Mouse (Mus musculus) myocyte (in vitro differentiated cells): ENCODE results near the gene Xpo5.

Source experiments
- CEBPB ChIP-seq: IDR thresholded peaks from 2 replicates; pipeline ENCODE4 v1.6.1; 2011; ENCODE audit warnings: mild to moderate bottlenecking, moderate library complexity; ENCODE audit not compliant: poor library complexity, insufficient read depth, severe bottlenecking
- E2F4 ChIP-seq: IDR thresholded peaks from one replicate; pipeline ENCODE4 v1.6.1; 2011; ENCODE audit warnings: mild to moderate bottlenecking, control low read depth, moderate library complexity; ENCODE audit not compliant: insufficient read depth
- MAX ChIP-seq: IDR thresholded peaks from one replicate; pipeline ENCODE4 v1.6.1; 2011; ENCODE audit warnings: low read depth, mild to moderate bottlenecking, control low read depth
- MYOD1 ChIP-seq, 3 experiments: IDR thresholded peaks; one replicate each; pipeline ENCODE4 v1.6.1; 2011; ENCODE audit warnings: control low read depth in 2 of 3, low read depth in 2 of 3, mild to moderate bottlenecking in 2 of 3, moderate library complexity in 1 of 3; ENCODE audit not compliant: insufficient read length in 2 of 3, control insufficient read depth in 1 of 3
- MYOG ChIP-seq, 3 experiments: IDR thresholded peaks; one replicate each; pipeline ENCODE4 v1.6.1; 2011; ENCODE audit warnings: control low read depth in 2 of 3, low read depth in 2 of 3, mild to moderate bottlenecking in 2 of 3; ENCODE audit not compliant: insufficient read length in 2 of 3, control insufficient read depth in 1 of 3, insufficient read depth in 1 of 3
- POLR2AphosphoS2 ChIP-seq: IDR thresholded peaks from one replicate; pipeline ENCODE4 v1.6.1; 2011; ENCODE audit warnings: low read depth, control low read depth; ENCODE audit not compliant: insufficient read length
- TCF12 ChIP-seq: IDR thresholded peaks from one replicate; pipeline ENCODE4 v1.6.1; 2011; ENCODE audit warnings: mild to moderate bottlenecking, control low read depth; ENCODE audit not compliant: poor library complexity, insufficient read depth, severe bottlenecking

DNA sequence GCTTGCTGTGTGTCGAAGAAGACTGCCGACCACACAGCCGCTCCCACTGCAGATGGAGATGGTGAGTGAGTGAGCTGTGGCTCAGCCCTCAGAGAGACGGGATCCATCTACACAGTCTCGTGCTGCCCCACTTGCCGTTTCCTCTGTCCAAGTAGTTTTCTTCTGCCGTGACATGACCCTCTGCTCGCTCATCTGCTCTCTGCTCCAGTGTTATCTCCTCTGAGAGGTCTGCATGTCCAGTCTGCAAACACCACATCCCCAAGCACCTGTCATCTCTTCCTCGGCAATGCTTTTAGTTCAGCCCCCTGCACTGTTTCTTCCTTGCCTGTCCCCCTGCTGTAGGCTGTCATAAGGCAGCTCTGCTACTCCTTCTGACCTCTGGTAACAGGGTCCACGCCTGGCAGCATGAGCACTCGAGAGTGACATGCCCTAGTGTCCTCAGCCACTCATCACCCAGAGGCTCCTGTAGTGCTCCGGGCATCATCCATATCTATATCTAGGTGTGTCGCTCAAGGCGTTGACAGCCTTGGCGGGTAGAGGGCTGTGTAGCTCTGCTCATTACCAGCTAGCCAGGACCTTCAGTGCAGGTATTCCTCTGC is 37.0 kb downstream of the Xpo5 start:
- TF ChIP-seq MAX: no peak
- TF ChIP-seq MYOD1 (IDR thresholded peaks at IDR 0.05; ENCODE audit: control insufficient read depth in 1 of 3, insufficient read length in 2 of 3, low read depth in 2 of 3): no peak
- TF ChIP-seq TCF12: no peak
- no peak for TF ChIP-seq E2F4
- no peak for TF ChIP-seq CEBPB
- TF ChIP-seq POLR2AphosphoS2: no peak
- no peak for TF ChIP-seq MYOG (IDR thresholded peaks at IDR 0.05; ENCODE audit: control insufficient read depth in 1 of 3, insufficient read depth in 1 of 3, insufficient read length in 2 of 3, low read depth in 2 of 3)
